Mouse (Mus musculus) heart, embryonic 16.5 days (tissue): ENCODE measurements around the gene Smu1. TPM values are rescaled to one million over a fixed set of nuclear protein-coding genes. Genes with fewer than 3 reads are reported as not detected.

Source experiments
- ATAC-seq: fragments of 200-750 bp; cut with Nextera tagmentation; replicated peaks from 2 replicates; pipeline ENCODE4 v1.8.0; 2017; ENCODE audit warnings: moderate number of reproducible peaks; ENCODE audit not compliant: insufficient read depth, low FRiP score; ENCODE audit errors: extremely low read depth
- H3K27ac ChIP-seq: fragments of 300-500 bp; sonication (generic); 2 replicates; pipeline ENCODE4 v1.5.1; 2014; ENCODE audit warnings: mild to moderate bottlenecking, low read length, control low read depth, moderate library complexity
- H3K27me3 ChIP-seq: fragments of 300-500 bp; sonication (generic); 2 replicates; pipeline ENCODE4 v1.6.1; 2014; ENCODE audit warnings: low read length, mixed read lengths; ENCODE audit not compliant: control insufficient read depth, insufficient read depth
- H3K36me3 ChIP-seq: fragments of 300-500 bp; sonication (generic); 2 replicates; pipeline ENCODE4 v1.6.1; 2014; ENCODE audit not compliant: control insufficient read depth, insufficient read depth
- H3K4me1 ChIP-seq: fragments of 300-500 bp; sonication (generic); 2 replicates; pipeline ENCODE4 v1.6.1; 2014; ENCODE audit warnings: low read length, mixed read lengths; ENCODE audit not compliant: control insufficient read depth, insufficient read depth
- H3K4me2 ChIP-seq: fragments of 300-500 bp; sonication (generic); 2 replicates; pipeline ENCODE4 v1.6.1; 2014; ENCODE audit warnings: low read depth, mild to moderate bottlenecking, control low read depth, low read length
- H3K4me3 ChIP-seq: fragments of 300-500 bp; sonication (generic); 2 replicates; pipeline ENCODE4 v1.5.1; 2014; ENCODE audit warnings: mild to moderate bottlenecking, control low read depth, low read length
- H3K9ac ChIP-seq: fragments of 300-500 bp; sonication (generic); 2 replicates; pipeline ENCODE4 v1.6.1; 2014; ENCODE audit warnings: low read length, control low read depth
- H3K9me3 ChIP-seq: fragments of 300-500 bp; sonication (generic); replicated peaks from 2 replicates; pipeline ENCODE4 v1.6.1; 2016; ENCODE audit warnings: low read length; ENCODE audit not compliant: control insufficient read depth
- WGBS: fragments of 180-500 bp; shearing (Covaris S2); extraction: QIAGEN DNeasy Blood & Tissue Kit; methylation state at CpG from one replicate; pipeline ENCODE4 v1.1.7; 2014; 5-methylcytosine and 5-hydroxymethylcytosine counted together
- polyA plus RNA-seq: library from polyadenylated mRNA; unstranded; fragments of >200 nt; fragmentation: Nextera tagmentation; extraction: Ambion mirVana; gene quantifications from 2 replicates; pipeline ENCODE4 v1.2.1, GENCODE M21; 2015

Gene Smu1
- polyA plus RNA-seq, 1 experiment from 2014 or later: 102 TPM

GRCm38 (mm10) chr4:40725141-40725540, 32.6 kb downstream of the Smu1 start:
- peaks cover 22% of the 10 kb centered on the region for H3K4me1 ChIP-seq
- peak overlapping the region; percentile 82 for H3K4me2 ChIP-seq
- H3K27me3 ChIP-seq: no peaks in the 10 kb centered on the region
- peaks cover 31% of the 10 kb centered on the region for H3K36me3 ChIP-seq
- no peak overlapping the region for H3K9ac ChIP-seq
- ATAC-seq: no peak
- WGBS: 77% methylated on average over 7 of the region's 7 CpGs
- no peaks in the 10 kb centered on the region for H3K9me3 ChIP-seq
- no peak overlapping the region for H3K27ac ChIP-seq
- 0 out of 2 replicates have a peak overlapping the region, but pooled peaks have one; percentile 10 for H3K4me3 ChIP-seq

- peak; percentile 85 for ATAC-seq
- Histone ChIP-seq H3K36me3 (peaks cover 17% of the 10 kb centered on the region), H3K9ac (peak overlapping the region; percentile 89), H3K9me3 (no peaks in the 10 kb centered on the region), H3K4me3 (peak overlapping the region; percentile 80), H3K4me2 (peak overlapping the region; percentile 82), H3K27ac (peak overlapping the region; percentile 93), H3K4me1 (peaks cover 22% of the 10 kb centered on the region), H3K27me3 (no peaks in the 10 kb centered on the region)
- WGBS: under 1% methylated on average over 58 of the region's 62 CpGs
These were observed 34.8 kb downstream of the Smu1 start for GRCm38 (mm10) chr4:40722687-40723460.

GRCm38 (mm10) chr4:40722011-40722666, 35.6 kb downstream of the Smu1 start, which contains the start of gene Dnaja1:
Gene Dnaja1, plus strand, starts transcription at chr4:40722150.
- H3K4me1 ChIP-seq: peaks cover 22% of the 10 kb centered on the region
- peaks cover 10% of the 10 kb centered on the region for H3K36me3 ChIP-seq
- ATAC-seq: peak; percentile 90
- H3K4me2 ChIP-seq: peak within 1 kb of the TSS; percentile 82
- peak within 1 kb of the TSS; percentile 89 for H3K9ac ChIP-seq
- WGBS: under 1% methylated on average over 48 of the region's 54 CpGs
- H3K27me3 ChIP-seq: no peaks in the 10 kb centered on the region
- H3K27ac ChIP-seq: peak within 1 kb of the TSS; percentile 93
- H3K9me3 ChIP-seq: no peaks in the 10 kb centered on the region
- H3K4me3 ChIP-seq: peak within 1 kb of the TSS; percentile 80

- Histone ChIP-seq H3K4me2 (peak overlapping the region; percentile 66), H3K9me3 (no peaks in the 10 kb centered on the region), H3K4me1 (peaks cover 22% of the 10 kb centered on the region), H3K4me3 (no peak overlapping the region; the same call in 1 of the 2 replicates), H3K9ac (peak overlapping the region; percentile 89), H3K36me3 (peaks cover under 1% of the 10 kb centered on the region; the same call in 1 of the 2 replicates), H3K27me3 (no peaks in the 10 kb centered on the region), H3K27ac (peak overlapping the region; percentile 93)
- ATAC-seq: no peak
- 89% methylated on average over 8 of the region's 8 CpGs for WGBS
These were observed 36.8 kb downstream of the Smu1 start for GRCm38 (mm10) chr4:40720910-40721309.

- ATAC-seq: no peak
- Histone ChIP-seq H3K36me3 (no peaks in the 10 kb centered on the region), H3K4me1 (peaks cover 8% of the 10 kb centered on the region), H3K27ac (no peak overlapping the region), H3K4me3 (no peak overlapping the region), H3K4me2 (no peak overlapping the region), H3K9me3 (no peaks in the 10 kb centered on the region), H3K9ac (no peak overlapping the region), H3K27me3 (no peaks in the 10 kb centered on the region)
- WGBS: 87% methylated on average over 3 of the region's 3 CpGs
These were observed 40.6 kb downstream of the Smu1 start for GRCm38 (mm10) chr4:40717141-40717540.

- H3K9ac ChIP-seq: peak overlapping the region; percentile 78
- no peaks in the 10 kb centered on the region for H3K9me3 ChIP-seq
- peaks cover 18% of the 10 kb centered on the region for H3K4me1 ChIP-seq
- no peaks in the 10 kb centered on the region for H3K27me3 ChIP-seq
- H3K36me3 ChIP-seq: no peaks in the 10 kb centered on the region; the same call in 1 of the 2 replicates
- H3K4me2 ChIP-seq: peak overlapping the region; percentile 91
- WGBS: 37% methylated on average over 9 of the region's 9 CpGs
- peak overlapping the region; percentile 98 for H3K27ac ChIP-seq
- H3K4me3 ChIP-seq: peak overlapping the region; percentile 74
- no peak for ATAC-seq
These were observed 53.9 kb downstream of the Smu1 start for GRCm38 (mm10) chr4:40703710-40704275.

- Histone ChIP-seq H3K9me3 (no peaks in the 10 kb centered on the region), H3K4me3 (peak within 1 kb of the TSS; percentile 74), H3K27ac (peak within 1 kb of the TSS; percentile 98), H3K4me2 (peak within 1 kb of the TSS; percentile 91), H3K4me1 (peaks cover 18% of the 10 kb centered on the region), H3K36me3 (no peaks in the 10 kb centered on the region; the same call in 1 of the 2 replicates), H3K9ac (peak within 1 kb of the TSS; percentile 78), H3K27me3 (no peaks in the 10 kb centered on the region)
- ATAC-seq: peak; percentile 91
- under 1% methylated on average over 42 of the region's 42 CpGs for WGBS
These were observed 54.7 kb downstream of the Smu1 start, which contains the start of gene Aptx for GRCm38 (mm10) chr4:40702797-40703709. Gene Aptx, minus strand, starts transcription at chr4:40703194.

GRCm38 (mm10) chr4:40701796-40702195, 55.9 kb downstream of the Smu1 start:
- 85% methylated on average over 3 of the region's 3 CpGs for WGBS
- H3K4me1 ChIP-seq: peaks cover 18% of the 10 kb centered on the region

More at GRCm38 (mm10) chr4:40701796-40702195, 55.9 kb downstream of the Smu1 start:
- Histone ChIP-seq H3K27me3 (no peaks in the 10 kb centered on the region), H3K27ac (no peak overlapping the region), H3K9ac (peak overlapping the region; percentile 78; the same call in 1 of the 2 replicates), H3K9me3 (no peaks in the 10 kb centered on the region), H3K4me2 (peak overlapping the region; percentile 91), H3K4me3 (peak overlapping the region; percentile 74), H3K36me3 (no peaks in the 10 kb centered on the region; the same call in 1 of the 2 replicates)
- no peak for ATAC-seq
